In genomic region chr14:55387378-55387777, GRCm38 (mm10) we compare ENCODE assay signal across 13 mouse cellular contexts.
DNase-seq lines count a peak whose midpoint lies in the region; ATAC-seq lines count a peak whose summit lies in the region.
"Had no signal": no experiment of that assay in that cellular context is flagged by ENCODE, and none has a peak within 500 bp of the region (broad histone marks: within the 10 kb centered on the region; RNA-seq: fewer than 3 reads in every experiment).

No protein-coding gene starts in this region.

- no peaks in the 10 kb centered on the region for H3K4me1 ChIP-seq in forebrain, embryonic 16.5 days (replicated peaks; ENCODE audit: control insufficient read depth, insufficient read depth, low read length)

- no peak overlapping the region for H3K9ac ChIP-seq in forebrain, embryonic 16.5 days (replicated peaks; ENCODE audit: low read depth, low read length)
- H3K9ac ChIP-seq: kidney, embryonic 15.5 days; liver, embryonic 15.5 days; stomach, embryonic 15.5 days had no signal

- H3K4me3 ChIP-seq in forebrain, embryonic 16.5 days (replicated peaks; ENCODE audit: low read length) = no peak overlapping the region
- H3K4me3 ChIP-seq: kidney, embryonic 15.5 days; liver, embryonic 15.5 days; stomach, embryonic 15.5 days had no signal

- no peak overlapping the region for H3K27ac ChIP-seq in forebrain, embryonic 16.5 days (ENCODE audit: low read length)
- H3K27ac ChIP-seq: kidney, embryonic 15.5 days; liver, embryonic 15.5 days; stomach, embryonic 15.5 days had no signal

- no peak for ATAC-seq in forebrain, embryonic 16.5 days
- ATAC-seq: inflammation-experienced regulatory T-cells, adult 6 months had no signal

- H3K36me3 ChIP-seq in forebrain, embryonic 16.5 days (ENCODE audit: control insufficient read depth, insufficient read depth) = no peaks in the 10 kb centered on the region
- H3K36me3 ChIP-seq: kidney, embryonic 15.5 days; liver, embryonic 15.5 days; stomach, embryonic 15.5 days had no signal

- no peaks in the 10 kb centered on the region for H3K9me3 ChIP-seq in forebrain, embryonic 16.5 days (ENCODE audit: control insufficient read depth, low read length)
- H3K9me3 ChIP-seq: kidney, embryonic 15.5 days; liver, embryonic 15.5 days; stomach, embryonic 15.5 days had no signal

- intact Hi-C loops in heart, postnatal 25 days (cut with DNase I) = loop anchor here (2.0 kb wide), 1 partner anchor 85 kb away; no protein-coding TSS in a partner anchor
- intact Hi-C loops in heart, postnatal 14 days (cut with DNase I) = no loop called here
- intact Hi-C loops in left cerebral cortex, postnatal 36 days (cut with DNase I) = no loop called here

- no peak overlapping the region for H3K4me2 ChIP-seq in forebrain, embryonic 16.5 days (ENCODE audit: low read length)
- H3K4me2 ChIP-seq: kidney, embryonic 15.5 days; liver, embryonic 15.5 days; stomach, embryonic 15.5 days had no signal

- H3K27me3 ChIP-seq in forebrain, embryonic 16.5 days (replicated peaks; ENCODE audit: control insufficient read depth, insufficient read depth, low read length) = no peaks in the 10 kb centered on the region
- H3K27me3 ChIP-seq: kidney, embryonic 15.5 days; liver, embryonic 15.5 days; stomach, embryonic 15.5 days had no signal

- 62% methylated on average over 6 of the region's 6 CpGs for WGBS in forebrain, embryonic 16.5 days

- peak; percentile 89 for DNase-seq in heart, adult 11 months
- DNase-seq in heart, postnatal 25 days (ENCODE audit: low spot score) = no peak
- peak; percentile 24 for DNase-seq in brain, adult 2 months (ENCODE audit: low read depth, low spot score)
- peak; percentile 30 for DNase-seq in heart, adult 8-10 months (ENCODE audit: low spot score)
- peak; percentile 27 to 46 for DNase-seq in heart, postnatal 14 days
- no peak for DNase-seq in B cell, adult 2 months
- no peak for DNase-seq in left cerebral cortex, postnatal 36 days (ENCODE audit: low spot score in 2 of 2)
- DNase-seq: adrenal gland, adult 8-10 months had no signal

Comparison
In these comparisons a context has a peak if more than half of its experiments do, and no peak if none do; other contexts are left out.
1. DNase-seq: peak in heart, adult 11 months (single experiment), brain, adult 2 months (single experiment), heart, adult 8-10 months (single experiment) and heart, postnatal 14 days (2 of 2); none in heart, postnatal 25 days (single experiment), B cell, adult 2 months (0 of 2) and left cerebral cortex, postnatal 36 days (0 of 2).